Mouse (Mus musculus) neutrophil, adult 5-6 weeks (primary cell): ENCODE measurements around the gene Pced1b. TPM values are rescaled to one million over a fixed set of nuclear protein-coding genes. Genes with fewer than 3 reads are reported as not detected.

Experiments used
- ATAC-seq: fragments of 151-379, 151-347 bp; 2 replicates; pipeline ENCODE4 v1.8.0; 2017; ENCODE audit warnings: mild to moderate bottlenecking, moderate TSS enrichment; ENCODE audit not compliant: insufficient number of reproducible peaks, poor library complexity, low FRiP score, severe bottlenecking; ENCODE audit errors: extremely low read depth
- total RNA-seq: library from RNA; stranded (forward); fragments of 200-1000 nt; gene quantifications from 2 replicates; pipeline ENCODE4 v1.2.3, GENCODE M21; 2017

Gene Pced1b
- total RNA-seq, 1 experiment from 2014 or later: 21.4 TPM

DNA sequence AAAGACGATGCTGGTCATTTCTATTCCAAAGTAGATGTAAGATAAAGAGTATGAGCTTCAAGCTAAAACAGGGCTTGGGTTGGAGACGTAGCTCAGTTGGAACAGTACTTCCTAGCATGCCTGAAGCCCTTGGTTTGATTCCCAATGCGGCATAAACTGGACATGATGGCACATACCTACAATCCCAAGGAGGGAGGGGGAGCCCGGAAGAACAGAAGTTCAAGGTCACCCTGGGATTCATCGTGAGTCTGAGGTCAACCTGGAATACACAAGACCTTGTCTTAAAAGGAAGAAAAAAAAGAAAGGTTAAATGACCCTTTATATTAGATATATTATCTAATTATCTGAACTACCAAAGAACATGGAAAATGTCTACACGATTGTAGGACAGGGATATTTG, 164.8 kb downstream of the Pced1b start:
- ATAC-seq: no peak

DNA sequence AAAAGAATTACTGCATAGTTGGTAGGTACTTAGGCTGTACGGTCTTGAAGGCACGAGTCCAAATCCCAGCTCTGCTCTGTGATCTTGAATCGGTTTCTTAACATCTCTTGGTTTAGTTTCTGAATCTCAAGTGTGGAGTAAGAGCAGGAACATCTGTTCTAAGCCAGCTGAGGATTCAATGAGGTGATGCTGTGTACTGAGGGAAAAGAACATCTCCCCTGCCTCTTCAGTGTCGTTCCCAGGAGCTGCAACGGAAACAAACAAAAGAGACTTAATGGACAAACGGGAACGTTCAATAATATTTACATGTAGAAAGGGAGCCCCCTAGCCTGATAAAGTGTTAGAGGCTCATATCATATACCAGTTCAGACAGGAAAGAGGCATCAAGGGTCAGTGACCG, 165.4 kb downstream of the Pced1b start:
- ATAC-seq: no peak

DNA sequence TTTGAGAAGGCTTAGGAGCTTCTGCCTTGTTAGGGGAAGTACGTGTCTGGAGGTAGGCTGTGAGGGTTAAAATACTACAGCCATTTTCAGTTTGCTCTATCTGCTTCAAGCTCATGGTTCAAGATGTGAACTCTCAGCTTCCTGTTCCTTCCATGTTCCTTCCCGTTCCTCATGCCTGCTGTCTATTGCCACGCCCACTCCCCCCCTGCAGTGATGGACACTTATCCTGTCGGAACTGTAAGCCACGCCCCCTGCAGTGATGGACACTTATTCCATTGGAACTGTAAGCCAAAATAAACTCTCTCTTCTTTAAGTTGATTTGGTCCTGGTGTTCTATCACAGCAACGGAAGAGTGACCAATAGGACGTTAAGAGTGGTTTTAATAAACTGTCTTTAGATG, 166.0 kb downstream of the Pced1b start:
- no peak for ATAC-seq

DNA sequence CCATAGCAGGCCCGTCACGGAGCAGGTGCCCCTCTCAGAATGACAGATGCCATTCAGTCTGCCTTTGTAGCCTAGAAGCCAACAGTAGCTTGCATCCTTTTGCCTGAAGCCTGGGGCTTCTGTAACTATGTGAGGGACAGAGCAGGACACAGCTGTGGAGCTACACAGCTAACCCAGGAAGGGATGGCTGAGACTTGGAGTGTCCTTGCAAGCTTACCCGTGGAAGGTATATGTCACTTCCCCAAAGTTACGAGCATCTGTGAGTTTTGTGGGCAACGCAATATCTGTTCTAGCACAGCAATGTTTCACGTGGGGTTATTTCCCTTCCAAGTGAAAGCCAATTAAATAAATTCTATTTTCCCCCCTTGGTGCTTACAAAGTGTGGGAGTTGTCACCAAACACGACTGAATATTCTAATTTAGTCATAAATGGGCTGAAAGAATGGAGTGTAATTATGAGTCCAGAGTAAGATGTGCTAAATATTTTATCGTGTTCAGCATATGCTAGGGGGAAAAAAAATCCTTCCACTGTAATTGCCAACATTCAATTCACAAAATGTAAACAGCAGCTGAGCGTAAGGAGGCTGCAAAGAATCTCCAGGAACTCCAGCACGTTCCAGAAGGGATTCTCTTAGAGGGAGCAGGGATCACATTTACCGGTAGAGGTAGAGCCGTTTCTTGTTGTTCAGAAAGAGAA, 168.0 kb downstream of the Pced1b start:
- ATAC-seq: no peak

DNA sequence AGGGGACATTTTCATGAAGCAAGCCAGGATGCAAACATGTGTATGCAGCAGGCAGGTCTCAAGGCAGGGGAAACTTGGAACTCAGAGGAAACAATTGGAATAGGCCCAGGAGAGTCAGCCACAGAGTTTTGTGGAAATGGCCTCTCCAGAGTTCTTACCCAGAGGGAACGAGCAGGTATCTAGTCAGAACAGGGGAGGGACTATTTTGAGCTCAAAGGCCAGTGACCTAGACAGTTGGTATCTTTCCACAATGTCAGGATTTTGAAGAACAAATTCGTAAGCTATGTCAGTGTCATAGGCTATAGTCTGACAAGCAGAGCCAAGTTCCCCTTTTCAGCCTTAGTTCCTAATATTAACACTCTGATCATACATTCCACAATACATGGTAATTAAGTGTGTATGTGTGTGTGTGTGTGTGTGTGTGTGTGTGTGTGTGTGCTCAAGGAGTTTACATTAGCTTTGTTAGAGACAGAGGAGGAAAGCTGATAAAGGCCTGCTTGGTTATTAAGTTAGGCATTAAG, 168.6 kb downstream of the Pced1b start:
- ATAC-seq: peak; percentile 43; the same call in 1 of the 2 replicates

DNA sequence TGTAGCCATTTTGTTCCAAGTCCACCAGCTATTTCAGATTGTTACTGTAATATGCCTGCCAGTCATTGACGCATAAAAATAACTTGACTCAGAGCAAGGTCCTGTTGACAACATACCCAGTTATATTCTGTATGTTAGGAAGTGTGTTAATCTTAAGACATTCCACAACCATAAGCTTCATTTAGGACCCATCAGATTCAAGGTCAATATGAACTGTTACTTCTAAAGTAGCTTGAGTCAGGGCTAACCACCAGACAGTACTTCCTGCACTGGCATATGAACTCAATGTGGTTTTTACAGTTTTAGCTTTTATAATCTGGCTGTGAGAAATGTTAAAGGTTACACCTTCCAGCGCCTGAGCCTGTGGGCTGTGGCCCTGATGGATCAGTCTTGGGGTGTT, 173.4 kb downstream of the Pced1b start:
- ATAC-seq: no peak

DNA sequence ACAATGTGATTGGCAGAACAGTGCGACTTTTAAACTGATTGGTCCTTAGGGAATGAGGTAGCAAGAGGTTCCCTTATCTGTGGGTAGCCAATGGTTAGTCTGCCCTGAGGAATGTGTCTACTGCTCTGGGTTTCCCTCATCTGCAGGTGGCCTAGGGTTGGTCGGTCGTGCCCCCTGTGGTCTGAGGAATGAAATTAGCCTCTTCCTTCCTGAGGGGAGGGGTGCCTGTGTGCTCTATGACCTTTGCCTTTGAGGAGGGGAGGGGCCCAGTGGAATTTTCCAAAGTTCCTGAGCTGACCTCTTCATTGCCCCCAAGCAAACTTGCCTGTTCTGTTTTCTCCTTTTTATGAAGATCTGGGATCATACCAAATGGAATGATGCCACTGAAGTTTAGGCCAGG, 174.6 kb downstream of the Pced1b start:
- ATAC-seq: no peak

DNA sequence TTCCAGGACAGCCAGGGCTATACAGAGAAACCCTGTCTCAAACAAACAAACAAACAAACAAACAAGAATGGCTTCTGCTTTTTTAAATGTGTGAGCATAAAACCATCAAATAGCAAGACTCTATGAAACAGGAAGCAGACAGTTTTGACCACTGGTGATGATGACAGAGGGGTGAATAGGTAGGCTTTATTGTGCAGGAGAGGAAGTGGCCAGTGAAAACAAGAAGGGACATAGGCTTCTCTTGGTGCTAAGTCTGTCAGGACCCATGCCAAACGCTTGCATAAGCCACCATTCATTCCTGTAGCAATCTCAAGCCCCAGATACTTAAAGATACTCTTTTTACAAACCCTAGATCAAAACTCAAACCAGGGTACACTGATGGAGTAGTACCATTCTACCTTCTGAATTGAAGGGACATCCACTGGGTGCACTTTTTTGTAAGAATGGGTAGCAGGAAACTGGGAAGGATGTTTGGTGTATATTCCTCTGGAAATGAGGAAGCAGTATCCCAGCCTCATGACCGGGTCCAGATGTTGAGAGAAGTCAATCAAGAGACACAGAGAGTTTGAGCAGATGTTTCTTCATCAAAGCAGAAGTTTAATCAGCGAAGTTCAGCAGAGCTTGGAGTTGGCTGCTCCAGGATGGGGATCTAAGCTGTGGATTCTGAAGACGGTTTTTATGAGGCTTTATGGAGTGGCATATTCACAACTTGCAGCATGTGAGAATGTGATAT, 175.5 kb downstream of the Pced1b start:
- ATAC-seq: peak; percentile 94

DNA sequence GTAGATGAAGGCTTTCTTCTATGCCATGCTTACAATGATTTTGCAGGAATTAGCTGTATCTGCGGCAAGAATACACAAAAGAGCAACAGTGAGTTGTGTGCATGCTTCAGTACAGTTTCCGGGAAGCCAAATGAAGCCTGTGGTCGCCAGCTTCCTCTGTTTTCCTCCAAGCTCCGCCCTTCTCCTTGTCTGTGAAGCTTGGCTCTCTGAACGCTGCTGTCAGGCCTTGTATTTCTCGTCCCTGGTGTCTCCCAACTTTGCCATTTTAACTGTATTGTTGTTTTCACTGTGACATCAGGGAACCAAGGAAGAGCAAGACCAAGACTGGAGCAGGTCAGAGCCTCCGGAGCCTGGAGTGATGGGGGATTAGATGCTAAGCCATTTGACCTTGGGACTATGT, 177.5 kb downstream of the Pced1b start:
- ATAC-seq: peak; percentile 68

DNA sequence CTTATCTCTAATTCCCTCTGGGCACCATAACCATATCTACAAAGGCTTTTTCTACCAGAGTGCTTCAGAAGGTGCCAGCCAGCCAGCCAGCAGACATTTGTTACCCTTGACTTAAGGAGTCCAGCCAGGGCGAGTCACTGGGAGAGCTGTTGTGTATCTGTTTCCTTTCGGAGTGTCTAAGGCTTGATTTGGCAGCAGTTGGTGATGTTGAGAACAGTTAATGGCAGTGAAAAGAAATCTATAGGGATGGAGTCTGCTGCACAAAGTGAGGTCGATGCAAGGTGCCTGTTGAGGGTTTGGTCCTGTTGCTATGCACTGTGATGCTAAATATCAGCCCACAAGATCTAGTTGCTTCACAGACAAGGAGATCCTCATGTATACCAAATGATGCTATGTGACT, 178.1 kb downstream of the Pced1b start:
- ATAC-seq: no peak

DNA sequence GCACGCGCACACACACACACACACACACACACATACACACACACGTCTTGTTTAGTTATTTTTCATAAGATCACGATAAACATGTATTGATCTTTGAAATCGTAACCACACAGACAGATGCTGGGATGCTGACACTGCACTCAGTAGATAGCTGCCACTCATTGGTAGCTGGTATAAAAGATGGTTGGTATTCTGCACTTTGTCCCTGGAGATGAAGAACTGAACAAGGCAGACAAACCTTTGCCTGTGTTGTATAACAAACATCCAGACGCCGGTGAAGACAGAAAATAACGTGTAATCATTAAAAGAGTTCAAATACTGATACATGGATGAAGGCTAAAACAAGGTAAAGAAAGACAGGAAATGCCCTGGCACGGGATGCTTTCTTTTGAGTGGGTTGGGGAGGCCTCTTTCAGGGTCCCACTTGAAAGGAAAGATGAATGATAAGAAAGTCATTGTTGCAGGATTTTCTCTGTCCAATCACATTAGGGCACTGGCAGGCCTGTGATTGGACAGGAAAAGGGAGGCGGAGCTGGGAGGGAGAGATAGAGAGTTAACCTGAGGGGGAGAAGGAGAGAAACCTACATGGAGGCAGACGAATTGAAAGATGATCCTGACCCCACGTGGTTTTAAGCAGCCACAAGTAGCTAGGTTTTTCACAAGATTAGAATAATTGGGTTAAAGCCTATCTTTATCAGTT, 182.4 kb downstream of the Pced1b start:
- no peak for ATAC-seq

DNA sequence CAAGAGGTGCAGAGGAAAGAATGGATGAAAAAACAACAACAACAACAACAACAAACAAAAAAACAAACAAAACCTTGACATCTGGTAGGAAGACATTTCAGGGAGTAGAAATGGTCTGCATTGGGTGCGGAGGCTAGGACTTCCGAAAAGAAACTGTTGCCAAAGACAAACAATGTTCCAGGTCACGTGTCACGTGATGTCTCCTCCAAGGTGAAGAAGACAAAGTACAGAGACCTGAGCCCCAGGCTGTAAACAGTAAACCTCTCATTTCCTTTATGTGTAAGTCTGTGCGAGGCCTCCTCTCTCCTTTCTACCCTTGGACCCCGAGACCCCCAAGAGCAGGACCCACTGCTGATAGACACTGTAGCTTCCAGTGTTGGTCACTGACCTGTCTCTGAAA, 184.6 kb downstream of the Pced1b start:
- no peak for ATAC-seq

DNA sequence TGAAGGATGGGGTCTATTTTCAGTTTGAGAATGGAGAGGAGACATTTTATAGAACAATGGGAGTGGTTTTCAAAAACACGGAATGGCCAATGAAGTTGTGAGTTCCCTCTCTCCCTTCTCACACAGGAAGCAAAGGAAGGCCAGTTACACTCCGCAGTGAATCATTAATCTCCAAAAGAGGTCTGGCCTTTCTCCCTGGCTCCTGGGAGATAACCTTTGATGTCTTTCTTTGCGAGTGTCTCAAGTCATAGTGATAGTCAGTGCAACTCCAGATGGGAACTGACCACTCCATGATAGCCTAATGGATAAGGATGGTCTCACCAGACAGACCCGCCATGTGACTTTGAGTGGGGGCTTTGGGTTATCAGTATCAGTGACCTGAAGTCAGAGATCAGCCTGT, 185.3 kb downstream of the Pced1b start:
- ATAC-seq: no peak

Other genes starting within 250 kb of the Pced1b start
- not detected in 2 replicates for gene Slc38a4, start 191.2 kb upstream of the Pced1b start, total RNA-seq
- gene Amigo2, start 180 bp downstream of the Pced1b start, total RNA-seq: 3.9 and 5.0 TPM in 2 replicates